Mouse (Mus musculus) megakaryocyte, embryonic 14.5 days (primary cell): ENCODE results near the gene Ccdc146.

Experiments used
- FLI1 ChIP-seq: IDR thresholded peaks from 2 replicates; pipeline ENCODE4 v1.6.1; 2012; ENCODE audit warnings: low read length, inconsistent platforms, mixed read lengths
- GATA1 ChIP-seq: IDR thresholded peaks from 3 replicates; pipeline ENCODE4 v1.6.1; 2012; ENCODE audit warnings: mixed read lengths, low read length, inconsistent platforms, borderline replicate concordance

- TF ChIP-seq GATA1 (no peak), FLI1 (no peak)
Measured at GRCm38 (mm10) chr5:21376935-21377334, 47.5 kb downstream of the Ccdc146 start.
